Mouse (Mus musculus) lung, embryonic 15.5 days (tissue): Measurements from ENCODE around the gene Rhbdl1. TPM values are rescaled to one million over a fixed set of nuclear protein-coding genes. Genes with fewer than 3 reads are reported as not detected.
"Not testable (repeated sequence)": the region's sequence is repeated elsewhere in the genome, so short reads cannot be mapped to it uniquely, and the experiment has no call there.

Source experiments
- ATAC-seq: fragments of 200-750 bp; cut with Nextera tagmentation; 2 replicates; pipeline ENCODE4 v1.8.0; 2017; ENCODE audit warnings: moderate number of reproducible peaks, borderline replicate concordance; ENCODE audit not compliant: low FRiP score, low TSS enrichment; ENCODE audit errors: extremely low read depth
- H3K27ac ChIP-seq: fragments of 300-500 bp; sonication (generic); 2 replicates; pipeline ENCODE4 v1.5.1; 2015; ENCODE audit warnings: moderate library complexity, mild to moderate bottlenecking, inconsistent platforms
- H3K27me3 ChIP-seq: fragments of 300-500 bp; sonication (generic); 2 replicates; pipeline ENCODE4 v1.6.1; 2015; ENCODE audit warnings: inconsistent platforms
- H3K36me3 ChIP-seq: fragments of 300-500 bp; sonication (generic); 2 replicates; pipeline ENCODE4 v1.6.1; 2015; ENCODE audit warnings: inconsistent platforms
- H3K4me1 ChIP-seq: fragments of 300-500 bp; sonication (generic); 2 replicates; pipeline ENCODE4 v1.6.1; 2015; ENCODE audit warnings: inconsistent platforms
- H3K4me2 ChIP-seq: fragments of 300-500 bp; sonication (generic); 2 replicates; pipeline ENCODE4 v1.6.1; 2015; ENCODE audit warnings: inconsistent platforms, mild to moderate bottlenecking, moderate library complexity
- H3K4me3 ChIP-seq: fragments of 300-500 bp; sonication (generic); 2 replicates; pipeline ENCODE4 v1.5.1; 2015; ENCODE audit warnings: mild to moderate bottlenecking, inconsistent platforms
- H3K9ac ChIP-seq: fragments of 300-500 bp; sonication (generic); 2 replicates; pipeline ENCODE4 v1.6.1; 2015; ENCODE audit warnings: inconsistent platforms
- H3K9me3 ChIP-seq: fragments of 300-500 bp; sonication (generic); 2 replicates; pipeline ENCODE4 v1.6.1; 2016; ENCODE audit warnings: inconsistent platforms
- WGBS: fragments of 180-500 bp; shearing (Covaris S2); methylation state at CpG from one replicate; pipeline ENCODE4 v1.1.7; 2015; 5-methylcytosine and 5-hydroxymethylcytosine counted together
- polyA plus RNA-seq: library from polyadenylated mRNA; unstranded; fragments of >200 nt; fragmentation: Nextera tagmentation; extraction: Ambion mirVana; gene quantifications from 2 replicates; pipeline ENCODE4 v1.2.1, GENCODE M21; 2015

Gene Rhbdl1
- polyA plus RNA-seq, 1 experiment from 2014 or later, result 1.2 TPM

DNA sequence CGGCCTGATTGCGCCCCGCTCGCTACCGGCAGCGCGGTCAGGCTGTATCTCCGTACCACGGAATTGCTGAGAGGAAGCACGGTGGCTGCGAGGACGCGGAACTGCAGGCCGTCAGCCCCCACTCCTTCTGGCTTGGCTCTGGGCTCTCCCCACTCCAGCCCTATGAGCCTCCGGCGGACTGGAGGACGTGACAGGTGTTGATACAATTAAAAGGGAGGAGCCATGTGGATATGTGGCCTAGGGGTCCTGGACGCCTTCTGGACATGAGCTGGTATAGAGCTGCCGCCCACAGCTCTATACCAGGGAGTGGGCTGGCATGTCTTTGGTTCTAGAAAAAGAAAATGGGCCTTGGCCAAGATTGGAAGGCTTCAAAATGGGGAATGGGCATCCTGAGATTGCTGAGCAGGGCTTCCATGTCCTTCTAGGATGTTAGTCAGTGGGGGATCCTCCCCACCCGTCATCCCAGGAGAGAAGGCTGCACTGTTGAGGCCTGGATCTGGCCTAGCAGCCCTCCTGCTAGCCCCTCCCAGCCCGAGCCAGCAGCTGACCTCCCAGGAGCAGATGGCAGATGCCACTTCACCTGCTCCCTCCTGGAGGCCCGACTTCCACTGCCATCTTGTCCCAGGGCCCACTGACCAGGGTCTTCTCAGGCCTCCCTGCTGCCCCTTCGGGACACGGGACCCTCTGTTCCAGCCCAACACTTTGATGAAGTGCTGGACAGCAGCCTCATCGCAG lies 27.3 kb downstream of the Rhbdl1 start:
- peak overlapping the region; percentile 52 for H3K4me3 ChIP-seq
- H3K36me3 ChIP-seq, result no peaks in the 10 kb centered on the region
- no peaks in the 10 kb centered on the region for H3K9me3 ChIP-seq
- H3K9ac ChIP-seq, result peak overlapping the region; percentile 33
- H3K27ac ChIP-seq, result no peak overlapping the region
- H3K4me2 ChIP-seq, result peak overlapping the region; percentile 94
- H3K27me3 ChIP-seq, result peaks cover 54% of the 10 kb centered on the region
- ATAC-seq, result no peak
- H3K4me1 ChIP-seq, result peaks cover 16% of the 10 kb centered on the region
- 7% methylated on average over 25 of the region's 25 CpGs for WGBS

DNA sequence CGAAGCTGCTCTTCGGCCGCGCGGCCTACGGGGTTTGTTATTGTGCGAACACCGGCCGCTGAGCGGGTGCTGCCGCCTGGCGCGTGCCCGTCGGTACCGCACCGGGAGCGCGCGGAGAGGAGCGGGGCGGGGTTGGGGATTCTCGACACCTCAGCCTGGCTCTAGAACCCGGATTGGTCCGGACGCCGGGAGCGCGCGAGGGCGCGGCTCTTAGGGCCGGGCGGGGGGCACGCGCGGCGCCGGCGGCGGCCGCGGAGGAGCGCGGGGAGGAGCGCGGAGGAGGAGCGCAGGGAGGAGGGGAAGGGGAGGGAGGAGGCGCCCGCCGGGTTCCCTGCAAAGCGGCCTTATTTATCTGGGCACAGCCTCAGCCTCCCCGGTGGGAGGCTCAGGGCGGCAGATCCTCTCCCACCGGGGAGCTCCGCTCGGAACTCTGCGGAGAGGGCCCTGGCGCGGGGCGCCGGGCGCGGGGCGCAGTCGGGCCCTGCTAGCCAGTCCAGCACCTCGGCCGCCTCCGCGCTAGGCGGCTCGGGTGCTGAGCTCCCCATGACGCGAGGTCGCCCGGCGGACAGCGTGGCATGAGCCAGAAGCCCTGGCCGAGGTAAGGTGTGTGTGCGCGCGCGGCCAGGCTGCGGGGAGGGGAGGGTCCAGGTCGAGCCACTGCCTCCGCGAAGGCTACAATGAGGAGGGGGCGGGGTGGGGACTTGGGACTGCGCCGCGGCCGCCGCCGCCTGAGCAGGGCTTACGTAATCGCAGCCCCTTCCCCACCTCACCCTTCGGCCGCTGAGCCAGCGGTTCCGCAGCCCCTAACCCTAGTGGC lies 28.1 kb downstream of the Rhbdl1 start, which contains the start of gene Fbxl16:
Gene Fbxl16, plus strand, starts transcription at position 297 of the 817 bp plus-strand sequence.
- Histone ChIP-seq H3K36me3 (no peaks in the 10 kb centered on the region), H3K27me3 (peaks cover 54% of the 10 kb centered on the region), H3K9me3 (no peaks in the 10 kb centered on the region), H3K4me1 (peaks cover 16% of the 10 kb centered on the region), H3K9ac (peak within 1 kb of the TSS; percentile 33), H3K4me3 (peak within 1 kb of the TSS; percentile 52), H3K27ac (no peak within 1 kb of the TSS), H3K4me2 (peak within 1 kb of the TSS; percentile 94)
- under 1% methylated on average over 72 of the region's 100 CpGs for WGBS
- peak; percentile 66 for ATAC-seq

DNA sequence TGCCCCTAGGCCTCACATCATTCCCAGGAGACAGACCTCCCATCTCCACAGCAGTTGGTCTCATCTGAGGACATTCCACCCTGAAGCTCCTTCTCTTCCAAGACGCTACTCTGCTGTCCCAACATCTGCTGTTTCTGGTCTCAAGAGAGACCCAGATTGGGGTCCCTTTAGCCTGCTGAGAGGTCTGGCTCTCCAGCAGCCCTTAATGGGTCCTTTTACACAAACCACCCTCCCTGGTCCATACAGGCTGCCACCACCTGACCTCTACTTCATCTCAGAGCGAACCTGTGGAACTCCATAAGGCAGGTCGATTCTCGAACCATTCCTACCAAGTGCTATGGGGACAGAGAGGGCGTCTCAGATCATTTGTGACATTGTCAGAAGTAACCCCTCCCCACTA lies 29.1 kb downstream of the Rhbdl1 start:
- H3K9me3 ChIP-seq, result no peaks in the 10 kb centered on the region
- peak overlapping the region; percentile 94 for H3K4me2 ChIP-seq
- no peak for ATAC-seq
- no peaks in the 10 kb centered on the region for H3K36me3 ChIP-seq
- no peak overlapping the region for H3K27ac ChIP-seq
- no peak overlapping the region for H3K9ac ChIP-seq
- H3K27me3 ChIP-seq, result peaks cover 50% of the 10 kb centered on the region
- WGBS, result 32% methylated on average over 5 of the region's 5 CpGs
- H3K4me1 ChIP-seq, result peaks cover 16% of the 10 kb centered on the region
- no peak overlapping the region; the same call in 1 of the 2 replicates for H3K4me3 ChIP-seq

DNA sequence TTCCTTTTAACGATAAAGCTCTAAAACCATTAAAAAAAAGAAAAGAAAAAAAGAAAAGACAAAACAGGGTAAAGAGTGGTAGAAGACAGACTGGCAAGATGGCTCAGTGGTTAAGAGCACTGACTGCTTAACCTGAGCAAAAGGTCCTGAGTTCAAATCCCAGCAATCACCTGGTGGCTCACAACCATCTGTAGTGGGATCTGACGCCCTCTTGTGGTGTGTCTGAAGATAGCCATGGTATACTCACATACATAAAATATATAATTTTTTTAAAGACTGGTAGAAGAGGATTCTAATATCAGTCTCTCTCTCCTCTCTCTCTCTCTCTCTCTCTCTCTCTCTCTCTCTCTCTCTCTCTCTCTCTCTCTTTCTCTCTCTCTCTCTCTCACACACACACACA lies 29.6 kb downstream of the Rhbdl1 start:
- not testable (repeated sequence) for H3K9ac ChIP-seq, H3K36me3 ChIP-seq, H3K4me2 ChIP-seq, H3K27ac ChIP-seq, H3K4me3 ChIP-seq, ATAC-seq, H3K9me3 ChIP-seq
- 31% methylated on average over 2 of the region's 2 CpGs for WGBS
- peaks cover 46% of the 10 kb centered on the region for H3K27me3 ChIP-seq
- H3K4me1 ChIP-seq, result peaks cover 16% of the 10 kb centered on the region

DNA sequence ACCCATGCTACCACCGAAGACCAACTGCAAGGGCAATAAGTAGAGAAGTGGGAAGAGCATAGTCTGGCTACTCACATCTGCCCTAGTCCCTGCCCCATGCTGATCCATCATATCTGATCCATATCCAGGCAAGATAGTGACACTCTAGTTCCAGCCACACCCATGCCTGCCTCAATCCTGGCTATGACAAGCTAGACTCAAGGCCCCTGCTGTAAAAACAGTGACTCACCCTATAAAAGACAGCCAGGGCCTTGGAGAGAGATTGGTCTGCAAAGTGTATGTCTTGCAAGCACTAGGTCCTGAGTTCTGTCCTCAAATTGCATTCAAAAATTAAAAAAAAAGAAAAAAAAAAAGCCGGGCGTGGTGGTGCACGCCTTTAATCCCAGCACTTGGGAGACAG lies 30.6 kb downstream of the Rhbdl1 start:
- ATAC-seq, result no peak
- Histone ChIP-seq H3K4me2 (no peak overlapping the region), H3K4me1 (peaks cover 16% of the 10 kb centered on the region), H3K9ac (no peak overlapping the region), H3K4me3 (no peak overlapping the region), H3K27ac (no peak overlapping the region), H3K36me3 (no peaks in the 10 kb centered on the region), H3K9me3 (no peaks in the 10 kb centered on the region), H3K27me3 (peaks cover 37% of the 10 kb centered on the region)
- 67% methylated on average over 4 of the region's 4 CpGs for WGBS

DNA sequence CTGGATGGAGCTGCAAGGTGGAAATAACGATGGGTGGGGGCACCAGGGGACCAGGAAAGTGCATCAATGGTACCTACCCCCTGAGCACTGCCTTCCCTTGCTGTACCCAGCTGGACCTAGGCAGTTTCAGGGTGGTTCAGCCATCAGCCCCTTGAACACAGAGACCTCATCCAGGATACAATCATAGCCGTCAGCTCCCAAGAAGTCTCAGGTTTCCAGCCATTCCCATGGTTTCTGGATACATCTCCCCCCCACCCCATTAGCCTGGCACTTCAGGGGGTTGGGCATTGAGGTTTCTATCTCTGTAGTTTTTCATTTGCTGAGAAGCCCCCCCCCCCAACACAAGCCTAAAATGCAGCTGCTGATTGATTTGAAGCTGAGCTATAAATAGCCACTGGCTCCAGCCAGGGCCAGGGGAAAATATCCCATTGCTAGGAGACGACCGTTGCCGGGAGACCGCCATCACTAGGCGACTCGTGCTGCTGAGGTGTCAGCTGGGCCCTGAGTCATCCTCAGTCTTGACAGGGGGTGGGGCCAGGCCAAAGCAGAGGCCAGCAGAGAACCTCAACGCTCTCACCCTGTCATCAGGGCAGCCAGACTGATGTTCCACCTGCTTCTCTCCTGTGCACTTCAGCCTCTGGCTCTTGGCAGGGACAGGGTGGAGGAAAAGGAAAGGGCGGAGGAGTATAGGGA lies 34.1 kb downstream of the Rhbdl1 start:
- Histone ChIP-seq H3K4me1 (no peaks in the 10 kb centered on the region), H3K4me3 (no peak overlapping the region), H3K27me3 (peaks cover 2% of the 10 kb centered on the region), H3K27ac (no peak overlapping the region), H3K4me2 (no peak overlapping the region), H3K9me3 (no peaks in the 10 kb centered on the region), H3K9ac (no peak overlapping the region), H3K36me3 (no peaks in the 10 kb centered on the region)
- no peak for ATAC-seq
- WGBS, result 9% methylated on average over 10 of the region's 10 CpGs

DNA sequence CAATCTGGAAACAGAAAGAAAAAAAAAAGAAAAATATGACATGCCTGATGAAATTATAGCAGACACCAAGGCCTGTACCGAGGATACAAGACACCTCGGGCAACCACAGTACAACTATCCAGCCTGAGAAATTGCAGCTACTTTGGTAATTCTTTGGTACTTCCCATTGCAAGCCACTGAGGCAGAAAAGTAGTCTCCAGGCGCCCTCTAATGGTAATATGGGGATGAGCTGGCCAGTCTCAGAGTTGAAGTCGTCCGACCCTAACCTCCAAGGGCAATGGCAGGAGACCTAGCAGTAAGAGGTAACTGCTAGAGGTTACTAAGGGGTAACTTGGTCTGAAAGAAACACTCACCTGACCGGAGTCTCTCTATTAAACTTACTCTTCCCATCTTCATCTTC lies 36.1 kb downstream of the Rhbdl1 start:
- Histone ChIP-seq H3K4me3 (no peak overlapping the region), H3K9ac (no peak overlapping the region), H3K9me3 (no peaks in the 10 kb centered on the region), H3K27me3 (no peaks in the 10 kb centered on the region; the same call in 1 of the 2 replicates), H3K27ac (no peak overlapping the region), H3K4me2 (no peak overlapping the region), H3K36me3 (no peaks in the 10 kb centered on the region), H3K4me1 (peaks cover 12% of the 10 kb centered on the region)
- WGBS, result 8% methylated on average over 6 of the region's 6 CpGs
- ATAC-seq, result no peak

DNA sequence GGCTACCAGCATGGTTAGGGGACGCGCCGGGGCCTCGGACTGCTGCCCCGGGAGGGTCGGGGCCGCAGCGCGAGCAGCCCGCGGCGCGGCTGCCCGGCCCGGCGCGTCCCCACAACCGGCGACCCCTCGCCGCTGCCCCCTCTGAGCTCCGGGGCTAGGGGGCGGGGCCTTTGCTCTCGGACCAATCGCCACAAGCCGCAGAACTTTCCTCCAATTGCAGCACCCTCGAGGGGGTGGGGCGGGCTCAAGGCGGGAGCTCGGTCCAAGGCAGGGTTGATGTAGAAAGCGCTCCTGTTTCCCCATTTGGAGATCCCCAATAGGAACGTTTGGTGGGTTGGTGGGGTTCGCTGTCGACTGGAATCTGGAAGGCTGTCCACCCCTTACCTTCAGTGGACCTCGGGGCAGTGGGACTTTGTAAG lies 40.1 kb downstream of the Rhbdl1 start, which contains the start of gene Metrn:
Gene Metrn, minus strand, starts transcription at position 186 of the 419 bp plus-strand sequence.
- ATAC-seq, result peak; percentile 82
- Histone ChIP-seq H3K36me3 (no peaks in the 10 kb centered on the region), H3K9me3 (no peaks in the 10 kb centered on the region), H3K4me2 (peak within 1 kb of the TSS; percentile 97), H3K4me1 (peaks cover 46% of the 10 kb centered on the region), H3K9ac (peak within 1 kb of the TSS; percentile 70), H3K4me3 (peak within 1 kb of the TSS; percentile 82), H3K27ac (0 out of 2 replicates have a peak within 1 kb of the TSS, but pooled peaks have one; percentile 42), H3K27me3 (no peaks in the 10 kb centered on the region)
- under 1% methylated on average over 35 of the region's 35 CpGs for WGBS

DNA sequence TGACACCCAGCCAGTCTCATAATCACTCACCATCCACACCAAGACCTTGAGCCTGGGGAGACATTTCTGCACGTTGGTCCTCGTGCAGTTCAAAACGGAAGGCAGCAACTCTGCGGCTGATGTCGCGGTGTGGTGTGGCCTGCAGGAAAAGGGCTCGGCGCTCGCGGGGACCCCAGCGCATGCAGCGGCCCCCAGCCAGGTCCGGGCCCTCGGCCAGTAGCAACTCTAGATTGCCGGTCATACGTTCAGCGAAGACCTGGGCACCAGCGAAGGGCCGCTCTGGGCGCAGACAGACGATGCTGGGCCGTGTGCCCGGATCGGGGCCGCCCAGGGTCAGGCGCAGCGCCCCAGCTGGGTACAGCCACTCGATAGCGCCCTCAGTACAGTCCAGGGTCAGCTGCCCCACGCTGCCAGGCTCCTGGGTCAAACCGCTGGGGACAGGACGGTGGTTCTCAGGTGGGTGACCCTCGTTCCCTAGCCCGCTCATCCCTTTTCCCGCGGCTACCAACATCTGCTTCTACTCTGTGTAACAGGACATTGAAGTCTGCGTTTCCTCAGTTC lies 40.8 kb downstream of the Rhbdl1 start:
- WGBS, result 1% methylated on average over 37 of the region's 37 CpGs
- Histone ChIP-seq H3K9ac (peak overlapping the region; percentile 70), H3K36me3 (no peaks in the 10 kb centered on the region), H3K27me3 (no peaks in the 10 kb centered on the region), H3K4me3 (peak overlapping the region; percentile 82), H3K27ac (0 out of 2 replicates have a peak overlapping the region, but pooled peaks have one; percentile 42), H3K9me3 (no peaks in the 10 kb centered on the region), H3K4me1 (peaks cover 49% of the 10 kb centered on the region), H3K4me2 (peak overlapping the region; percentile 97)
- no peak for ATAC-seq

DNA sequence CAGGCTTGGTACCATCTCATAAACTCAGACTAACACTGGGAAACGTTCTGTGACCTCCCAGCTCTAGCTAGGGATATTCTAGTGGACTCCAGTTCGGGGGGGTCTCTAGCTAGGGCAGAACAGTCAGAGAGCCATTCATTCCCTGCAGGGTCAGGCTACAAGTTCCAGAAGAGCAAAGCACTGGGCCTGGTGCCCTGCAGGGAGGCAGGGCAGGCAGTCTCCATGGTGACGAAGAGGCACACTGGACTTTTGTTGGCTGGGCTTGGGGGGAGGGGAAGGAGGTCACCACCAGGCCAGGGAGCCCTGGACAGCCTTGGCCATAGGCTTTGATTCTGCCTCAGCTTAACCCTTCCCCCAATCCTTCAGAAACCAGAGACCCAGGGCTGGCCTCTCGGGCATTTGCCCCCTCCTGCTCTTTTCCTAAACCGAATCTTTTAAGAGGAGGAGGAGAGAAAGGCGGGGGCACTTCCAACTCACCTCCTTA lies 41.4 kb downstream of the Rhbdl1 start, which contains the start of gene AC134908.4:
Gene AC134908.4, minus strand, starts transcription at position 51 of the 484 bp plus-strand sequence.
- Histone ChIP-seq H3K9ac (peak within 1 kb of the TSS; percentile 70), H3K27me3 (no peaks in the 10 kb centered on the region), H3K9me3 (no peaks in the 10 kb centered on the region), H3K27ac (0 out of 2 replicates have a peak within 1 kb of the TSS, but pooled peaks have one; percentile 42), H3K4me2 (peak within 1 kb of the TSS; percentile 97), H3K4me3 (peak within 1 kb of the TSS; percentile 82), H3K36me3 (no peaks in the 10 kb centered on the region), H3K4me1 (peaks cover 56% of the 10 kb centered on the region)
- 15% methylated on average over 6 of the region's 6 CpGs for WGBS
- ATAC-seq, result no peak

DNA sequence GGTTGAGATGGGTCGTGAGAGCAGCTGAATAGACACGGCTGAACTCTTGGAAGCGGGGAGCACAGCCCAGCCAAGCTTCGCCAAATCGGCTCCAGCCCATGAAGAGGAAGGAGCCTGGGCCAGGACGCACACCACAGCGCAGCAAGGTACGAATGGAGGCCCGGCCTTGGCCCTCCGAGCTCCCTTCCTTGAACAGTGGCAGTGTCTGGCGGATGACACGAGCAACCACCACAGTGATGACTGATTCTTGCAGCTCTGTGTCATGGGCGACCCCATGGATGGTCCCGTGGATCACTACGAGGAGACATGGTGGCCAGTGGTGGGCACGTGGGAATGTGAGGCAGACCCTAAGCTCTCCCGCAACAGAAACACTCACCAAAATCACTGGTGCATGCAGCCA lies 42.1 kb downstream of the Rhbdl1 start:
- peaks cover 58% of the 10 kb centered on the region for H3K4me1 ChIP-seq
- no peaks in the 10 kb centered on the region; the same call in 1 of the 2 replicates for H3K36me3 ChIP-seq
- no peak overlapping the region for H3K27ac ChIP-seq
- 84% methylated on average over 17 of the region's 17 CpGs for WGBS
- ATAC-seq, result no peak
- 0 out of 2 replicates have a peak overlapping the region, but pooled peaks have one; percentile 82 for H3K4me3 ChIP-seq
- no peaks in the 10 kb centered on the region for H3K9me3 ChIP-seq
- peak overlapping the region; percentile 97 for H3K4me2 ChIP-seq
- H3K9ac ChIP-seq, result no peak overlapping the region
- H3K27me3 ChIP-seq, result no peaks in the 10 kb centered on the region
